Mouse (Mus musculus) limb, embryonic 15.5 days (tissue): ENCODE results near the gene Prelp. TPM values are rescaled to one million over a fixed set of nuclear protein-coding genes. Genes with fewer than 3 reads are reported as not detected.

ENCODE experiments used
- ATAC-seq: fragments of 200-750 bp; cut with Nextera tagmentation; 2 replicates; pipeline ENCODE4 v1.8.0; 2017; ENCODE audit warnings: low read depth, moderate TSS enrichment; ENCODE audit not compliant: insufficient number of reproducible peaks, low FRiP score, low TSS enrichment
- H3K27ac ChIP-seq: fragments of 300-500 bp; sonication (generic); 2 replicates; pipeline ENCODE4 v1.5.1; 2015; ENCODE audit warnings: moderate library complexity, mild to moderate bottlenecking, inconsistent platforms
- H3K27me3 ChIP-seq: fragments of 300-500 bp; sonication (generic); 2 replicates; pipeline ENCODE4 v1.6.1; 2015; ENCODE audit warnings: inconsistent platforms
- H3K36me3 ChIP-seq: fragments of 300-500 bp; sonication (generic); 2 replicates; pipeline ENCODE4 v1.6.1; 2015; ENCODE audit warnings: inconsistent platforms
- H3K4me1 ChIP-seq: fragments of 300-500 bp; sonication (generic); 2 replicates; pipeline ENCODE4 v1.6.1; 2015; ENCODE audit warnings: inconsistent platforms
- H3K4me2 ChIP-seq: fragments of 300-500 bp; sonication (generic); 2 replicates; pipeline ENCODE4 v1.6.1; 2015; ENCODE audit warnings: mild to moderate bottlenecking, inconsistent platforms
- H3K4me3 ChIP-seq: fragments of 300-500 bp; sonication (generic); 2 replicates; pipeline ENCODE4 v1.5.1; 2015; ENCODE audit warnings: mild to moderate bottlenecking, inconsistent platforms
- H3K9ac ChIP-seq: fragments of 300-500 bp; sonication (generic); 2 replicates; pipeline ENCODE4 v1.6.1; 2015; ENCODE audit warnings: inconsistent platforms
- H3K9me3 ChIP-seq: fragments of 300-500 bp; sonication (generic); 2 replicates; pipeline ENCODE4 v1.6.1; 2016; ENCODE audit warnings: inconsistent platforms
- WGBS: fragments of 180-500 bp; shearing (Covaris S2); methylation state at CpG from one replicate; pipeline ENCODE4 v1.1.7; 2015; 5-methylcytosine and 5-hydroxymethylcytosine counted together
- polyA plus RNA-seq: library from polyadenylated mRNA; unstranded; fragments of >200 nt; fragmentation: Nextera tagmentation; extraction: Ambion mirVana; gene quantifications from 2 replicates; pipeline ENCODE4 v1.2.1, GENCODE M21; 2015

Prelp gene
- polyA plus RNA-seq, 1 experiment from 2014 or later: 17.9 TPM

DNA sequence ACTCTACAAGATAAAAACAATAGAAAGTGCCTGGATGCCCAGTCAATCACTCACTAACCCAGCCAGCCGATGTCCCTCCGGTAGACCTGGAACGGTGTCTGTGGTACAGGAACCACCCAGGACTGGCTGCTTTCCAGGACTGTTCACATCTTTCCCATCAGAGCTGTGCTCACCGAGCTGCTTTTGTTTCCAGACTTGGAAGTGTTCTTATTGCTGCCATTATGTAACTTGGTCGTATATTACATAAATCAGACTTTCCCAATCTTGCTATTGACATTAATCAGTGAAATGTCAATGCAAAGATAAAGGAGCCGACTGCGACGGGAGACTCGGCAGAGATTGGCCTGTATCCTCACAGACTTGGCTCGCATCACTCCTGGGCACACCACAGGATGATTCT lies 50.0 kb downstream of the Prelp start:
- Histone ChIP-seq H3K9me3 (no peaks in the 10 kb centered on the region), H3K4me2 (no peak overlapping the region), H3K36me3 (no peaks in the 10 kb centered on the region), H3K4me1 (no peaks in the 10 kb centered on the region), H3K4me3 (no peak overlapping the region), H3K9ac (no peak overlapping the region), H3K27ac (no peak overlapping the region), H3K27me3 (no peaks in the 10 kb centered on the region)
- no peak for ATAC-seq
- WGBS: 70% methylated on average over 10 of the region's 10 CpGs

GRCm38 (mm10) chr1:133869221-133869620 lies 52.0 kb downstream of the Prelp start:
- Histone ChIP-seq H3K9me3 (no peaks in the 10 kb centered on the region), H3K9ac (no peak overlapping the region), H3K4me2 (no peak overlapping the region), H3K36me3 (no peaks in the 10 kb centered on the region), H3K27ac (no peak overlapping the region), H3K4me3 (no peak overlapping the region), H3K4me1 (no peaks in the 10 kb centered on the region), H3K27me3 (no peaks in the 10 kb centered on the region)
- 47% methylated on average over 2 of the region's 2 CpGs for WGBS
- ATAC-seq: no peak

GRCm38 (mm10) chr1:133863257-133863997 lies 57.8 kb downstream of the Prelp start:
- no peak overlapping the region for H3K9ac ChIP-seq
- H3K9me3 ChIP-seq: no peaks in the 10 kb centered on the region
- WGBS: 24% methylated on average over 10 of the region's 10 CpGs
- H3K27ac ChIP-seq: 0 out of 2 replicates have a peak overlapping the region, but pooled peaks have one; percentile 8
- H3K4me2 ChIP-seq: no peak overlapping the region
- no peak overlapping the region for H3K4me3 ChIP-seq
- 0 out of 2 replicates have a peak, but pooled peaks have one; percentile 48 for ATAC-seq
- H3K27me3 ChIP-seq: no peaks in the 10 kb centered on the region
- peaks cover 6% of the 10 kb centered on the region for H3K4me1 ChIP-seq
- no peaks in the 10 kb centered on the region for H3K36me3 ChIP-seq

DNA sequence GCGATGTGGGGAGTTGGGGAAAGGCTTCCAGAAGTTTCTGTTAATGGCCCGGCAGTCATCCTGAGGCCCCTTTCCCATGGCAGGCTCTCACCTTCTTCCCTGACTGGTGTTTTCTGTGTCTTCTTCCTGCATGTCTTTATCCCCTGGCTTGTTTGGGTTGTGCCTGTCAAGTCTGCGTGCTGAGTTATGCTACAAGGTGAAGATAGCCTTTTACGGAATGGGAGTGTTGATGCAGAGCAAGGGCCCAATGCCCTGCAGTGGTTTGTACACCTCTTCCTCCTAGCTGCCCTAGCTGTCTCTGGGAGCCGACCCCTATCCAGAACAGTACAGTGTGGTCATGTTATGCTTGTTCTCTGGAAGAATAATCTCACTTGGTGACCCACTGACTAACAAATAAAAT lies 60.2 kb downstream of the Prelp start:
- ATAC-seq: no peak
- no peak overlapping the region for H3K4me2 ChIP-seq
- H3K9me3 ChIP-seq: no peaks in the 10 kb centered on the region
- H3K4me1 ChIP-seq: peaks cover 6% of the 10 kb centered on the region
- no peaks in the 10 kb centered on the region for H3K36me3 ChIP-seq
- H3K27me3 ChIP-seq: no peaks in the 10 kb centered on the region
- H3K9ac ChIP-seq: no peak overlapping the region
- H3K27ac ChIP-seq: no peak overlapping the region
- WGBS: 76% methylated on average over 5 of the region's 5 CpGs
- no peak overlapping the region for H3K4me3 ChIP-seq

Other genes starting within 250 kb of the Prelp start
- gene Lax1, start 231.3 kb downstream of the Prelp start, polyA plus RNA-seq: 0.34 and 0.42 TPM in 2 replicates
- 22.4 and 23.9 TPM in 2 replicates for gene Atp2b4, start 120.4 kb downstream of the Prelp start, polyA plus RNA-seq
- gene Optc, start 13.4 kb downstream of the Prelp start, polyA plus RNA-seq: 0.71 and 0.83 TPM in 2 replicates
- 147 and 186 TPM in 2 replicates for gene Fmod, start 115.8 kb upstream of the Prelp start, polyA plus RNA-seq
- 30.9 and 35.1 TPM in 2 replicates for gene Btg2, start 157.7 kb upstream of the Prelp start, polyA plus RNA-seq
- 0.50 and 0.59 TPM in 2 replicates for gene Chit1, start 189.8 kb upstream of the Prelp start, polyA plus RNA-seq